Mouse (Mus musculus): ENCODE results near the gene Hoxb5. TPM values are rescaled to one million over a fixed set of nuclear protein-coding genes. Genes with fewer than 3 reads are reported as not detected.

The Hoxb5 gene
- total and polyA plus RNA-seq, 3 experiments = 0.04 to 0.22 TPM; not detected in 1

- H3K4me1 ChIP-seq (ENCODE audit: insufficient read depth, low read depth, low read length) = no peaks in the 10 kb centered on the region
- H3K9me3 ChIP-seq (replicated peaks) = peaks cover 5% of the 10 kb centered on the region; the same call in 1 of the 2 replicates
- no peak for TF ChIP-seq GATA2 (IDR thresholded peaks at IDR 0.05; ENCODE audit: borderline replicate concordance, low read depth, low read length)
- no peak for ATAC-seq (ENCODE audit: extremely low read depth, insufficient number of reproducible peaks, low FRiP score, poor library complexity, severe bottlenecking)
- DNase-seq (ENCODE audit: low spot score) = no peak
- H3K4me3 ChIP-seq (ENCODE audit: low read depth, low read length) = no peak overlapping the region
- H3K27me3 ChIP-seq (ENCODE audit: insufficient read depth, low read length) = peaks cover 72% of the 10 kb centered on the region
- H3K36me3 ChIP-seq (replicated peaks) = no peaks in the 10 kb centered on the region
These were observed 570 bp upstream of the Hoxb5 start for GRCm38 (mm10) chr11:96302381-96303150.

- DNase-seq (ENCODE audit: low spot score) (no peak), ATAC-seq (ENCODE audit: extremely low read depth, insufficient number of reproducible peaks, low FRiP score, poor library complexity, severe bottlenecking) (no peak)
- H3K4me3 ChIP-seq (ENCODE audit: low read depth, low read length) = no peak overlapping the region
- TF ChIP-seq TAL1 (conservative IDR thresholded peaks at IDR 0.05; ENCODE audit: low read depth, low read length) = no peak
- TF ChIP-seq GATA1 (IDR thresholded peaks at IDR 0.05; ENCODE audit: borderline replicate concordance, low read length) = no peak
- TF ChIP-seq CTCF (IDR thresholded peaks at IDR 0.05; ENCODE audit: low read depth, low read length) = no peak
- peaks cover 66% of the 10 kb centered on the region for H3K27me3 ChIP-seq (ENCODE audit: insufficient read depth, low read length)
- H3K4me1 ChIP-seq (ENCODE audit: insufficient read depth, low read depth, low read length) = no peaks in the 10 kb centered on the region
- peaks cover 5% of the 10 kb centered on the region; the same call in 1 of the 2 replicates for H3K9me3 ChIP-seq (replicated peaks)
- no peaks in the 10 kb centered on the region for H3K36me3 ChIP-seq (replicated peaks)
These were observed 1.5 kb downstream of the Hoxb5 start for GRCm38 (mm10) chr11:96304381-96305195.

GRCm38 (mm10) chr11:96305505-96306182 is 2.5 kb downstream of the Hoxb5 start:
- H3K4me1 ChIP-seq (ENCODE audit: insufficient read depth, low read depth, low read length) = peaks cover 2% of the 10 kb centered on the region; the same call in 1 of the 2 replicates
- TF ChIP-seq POLR2AphosphoS5 (IDR thresholded peaks at IDR 0.05; ENCODE audit: insufficient replicate concordance, low read depth, low read length) (no peak), GATA1 (IDR thresholded peaks at IDR 0.05; ENCODE audit: borderline replicate concordance, low read length) (no peak), TAL1 (conservative IDR thresholded peaks at IDR 0.05; ENCODE audit: low read depth, low read length) (no peak), GATA2 (IDR thresholded peaks at IDR 0.05; ENCODE audit: borderline replicate concordance, low read depth, low read length) (no peak), CTCF (IDR thresholded peaks at IDR 0.05; ENCODE audit: low read depth, low read length) (no peak)

GRCm38 (mm10) chr11:96306183-96306907 is 3.2 kb downstream of the Hoxb5 start:
- H3K4me1 ChIP-seq (ENCODE audit: insufficient read depth, low read depth, low read length) = peaks cover 2% of the 10 kb centered on the region; the same call in 1 of the 2 replicates
- DNase-seq (ENCODE audit: low spot score) (no peak), ATAC-seq (ENCODE audit: extremely low read depth, insufficient number of reproducible peaks, low FRiP score, poor library complexity, severe bottlenecking) (no peak)
- peaks cover 61% of the 10 kb centered on the region for H3K27me3 ChIP-seq (ENCODE audit: insufficient read depth, low read length)
- no peak overlapping the region for H3K4me3 ChIP-seq (ENCODE audit: low read depth, low read length)
- H3K36me3 ChIP-seq (replicated peaks) = no peaks in the 10 kb centered on the region
- no peak for TF ChIP-seq POLR2AphosphoS5 (IDR thresholded peaks at IDR 0.05; ENCODE audit: insufficient replicate concordance, low read depth, low read length)
- no peak for TF ChIP-seq GATA2 (IDR thresholded peaks at IDR 0.05; ENCODE audit: borderline replicate concordance, low read depth, low read length)
- TF ChIP-seq GATA1 (IDR thresholded peaks at IDR 0.05; ENCODE audit: borderline replicate concordance, low read length) = no peak
- TF ChIP-seq CTCF (IDR thresholded peaks at IDR 0.05; ENCODE audit: low read depth, low read length) = no peak
- no peak for TF ChIP-seq TAL1 (conservative IDR thresholded peaks at IDR 0.05; ENCODE audit: low read depth, low read length)
- H3K9me3 ChIP-seq (replicated peaks) = peaks cover 5% of the 10 kb centered on the region; the same call in 1 of the 2 replicates

More at GRCm38 (mm10) chr11:96305505-96306182, 2.5 kb downstream of the Hoxb5 start:
- ATAC-seq (ENCODE audit: extremely low read depth, insufficient number of reproducible peaks, low FRiP score, poor library complexity, severe bottlenecking) = no peak
- no peak overlapping the region for H3K4me3 ChIP-seq (ENCODE audit: low read depth, low read length)
- no peaks in the 10 kb centered on the region for H3K36me3 ChIP-seq (replicated peaks)
- H3K9me3 ChIP-seq (replicated peaks) = peaks cover 5% of the 10 kb centered on the region; the same call in 1 of the 2 replicates
- peaks cover 63% of the 10 kb centered on the region for H3K27me3 ChIP-seq (ENCODE audit: insufficient read depth, low read length)
- no peak for DNase-seq (ENCODE audit: low spot score)

GRCm38 (mm10) chr11:96306908-96307269 is 3.8 kb downstream of the Hoxb5 start:
- no peak for ATAC-seq (ENCODE audit: extremely low read depth, insufficient number of reproducible peaks, low FRiP score, poor library complexity, severe bottlenecking)
- no peak for DNase-seq (ENCODE audit: low spot score)

More at GRCm38 (mm10) chr11:96306908-96307269, 3.8 kb downstream of the Hoxb5 start:
- H3K27me3 ChIP-seq (ENCODE audit: insufficient read depth, low read length) = peaks cover 61% of the 10 kb centered on the region
- H3K36me3 ChIP-seq (replicated peaks) = no peaks in the 10 kb centered on the region
- no peak overlapping the region for H3K4me3 ChIP-seq (ENCODE audit: low read depth, low read length)
- TF ChIP-seq GATA1 (IDR thresholded peaks at IDR 0.05; ENCODE audit: borderline replicate concordance, low read length) = no peak
- TF ChIP-seq POLR2AphosphoS5 (IDR thresholded peaks at IDR 0.05; ENCODE audit: insufficient replicate concordance, low read depth, low read length) = no peak
- no peak for TF ChIP-seq TAL1 (conservative IDR thresholded peaks at IDR 0.05; ENCODE audit: low read depth, low read length)
- no peak for TF ChIP-seq GATA2 (IDR thresholded peaks at IDR 0.05; ENCODE audit: borderline replicate concordance, low read depth, low read length)
- no peak for TF ChIP-seq CTCF (IDR thresholded peaks at IDR 0.05; ENCODE audit: low read depth, low read length)
- H3K9me3 ChIP-seq (replicated peaks) = peaks cover 5% of the 10 kb centered on the region; the same call in 1 of the 2 replicates
- peaks cover 2% of the 10 kb centered on the region; the same call in 1 of the 2 replicates for H3K4me1 ChIP-seq (ENCODE audit: insufficient read depth, low read depth, low read length)
